Mouse (Mus musculus): Measurements from ENCODE around the gene Tssk6.
A peak's percentile ranks its signal among the peaks of the same experiment; 100 is the strongest.
"Not testable (repeated sequence)": the region's sequence is repeated elsewhere in the genome, so short reads cannot be mapped to it uniquely, and the experiment has no call there.

The Tssk6 gene

GRCm38 (mm10) chr8:69919010-69919409 lies 17.0 kb downstream of the Tssk6 start:
- DNase-seq (ENCODE audit: low spot score) = peak; percentile 83

GRCm38 (mm10) chr8:69919876-69920662 lies 18.1 kb downstream of the Tssk6 start:
- no peak for DNase-seq (ENCODE audit: low spot score)

GRCm38 (mm10) chr8:69921141-69921540 lies 19.2 kb downstream of the Tssk6 start:
- no peak for DNase-seq (ENCODE audit: low spot score)

- no peak for DNase-seq (ENCODE audit: low spot score)
Measured at GRCm38 (mm10) chr8:69923986-69924385, 22.0 kb downstream of the Tssk6 start.

GRCm38 (mm10) chr8:69926901-69927300 lies 24.9 kb downstream of the Tssk6 start:
- DNase-seq (ENCODE audit: low spot score) = no peak

GRCm38 (mm10) chr8:69933811-69934210 lies 31.8 kb downstream of the Tssk6 start:
- no peak for DNase-seq (ENCODE audit: low spot score)

GRCm38 (mm10) chr8:69934582-69934981 lies 32.6 kb downstream of the Tssk6 start:
- DNase-seq (ENCODE audit: low spot score) = no peak

- DNase-seq (ENCODE audit: low spot score) = no peak
Measured at GRCm38 (mm10) chr8:69935431-69935830, 33.4 kb downstream of the Tssk6 start.

GRCm38 (mm10) chr8:69936050-69936794 lies 34.2 kb downstream of the Tssk6 start:
- DNase-seq (ENCODE audit: low spot score) = no peak

- no peak for DNase-seq (ENCODE audit: low spot score)
Measured at GRCm38 (mm10) chr8:69937466-69937865, 35.5 kb downstream of the Tssk6 start.

- no peak for DNase-seq (ENCODE audit: low spot score)
Measured at GRCm38 (mm10) chr8:69938245-69938982, 36.4 kb downstream of the Tssk6 start.

- no peak for DNase-seq (ENCODE audit: low spot score)
Measured at GRCm38 (mm10) chr8:69939633-69940032, 37.6 kb downstream of the Tssk6 start.

GRCm38 (mm10) chr8:69940386-69940785 lies 38.4 kb downstream of the Tssk6 start:
- no peak for DNase-seq (ENCODE audit: low spot score)

- DNase-seq (ENCODE audit: low spot score) = not testable (repeated sequence)
Measured at GRCm38 (mm10) chr8:69942495-69942894, 40.5 kb downstream of the Tssk6 start.

- no peak for DNase-seq (ENCODE audit: low spot score)
Measured at GRCm38 (mm10) chr8:69950300-69950699, 48.3 kb downstream of the Tssk6 start.

Data from left cerebral cortex, adult 11 months (tissue).